Mouse (Mus musculus) lung, embryonic 16.5 days (tissue): Measurements from ENCODE around the gene Zfp365. TPM values are rescaled to one million over a fixed set of nuclear protein-coding genes. Genes with fewer than 3 reads are reported as not detected.

Experiments used
- ATAC-seq: fragments of 200-750 bp; cut with Nextera tagmentation; 2 replicates; pipeline ENCODE4 v1.8.0; 2017; ENCODE audit warnings: low read depth, mild to moderate bottlenecking, moderate library complexity
- H3K27ac ChIP-seq: fragments of 300-500 bp; sonication (generic); 2 replicates; pipeline ENCODE4 v1.5.1; 2014; ENCODE audit warnings: mild to moderate bottlenecking, control low read depth, low read length
- H3K27me3 ChIP-seq: fragments of 300-500 bp; sonication (generic); 2 replicates; pipeline ENCODE4 v1.6.1; 2014; ENCODE audit warnings: low read depth, low read length, mixed read lengths; ENCODE audit not compliant: control insufficient read depth, insufficient read depth
- H3K36me3 ChIP-seq: fragments of 300-500 bp; sonication (generic); 2 replicates; pipeline ENCODE4 v1.6.1; 2014; ENCODE audit warnings: low read length; ENCODE audit not compliant: control insufficient read depth, insufficient read depth
- H3K4me1 ChIP-seq: fragments of 300-500 bp; sonication (generic); replicated peaks from 2 replicates; pipeline ENCODE4 v1.6.1; 2014; ENCODE audit warnings: low read length, mixed read lengths; ENCODE audit not compliant: control insufficient read depth, insufficient read depth
- H3K4me2 ChIP-seq: fragments of 300-500 bp; sonication (generic); 2 replicates; pipeline ENCODE4 v1.6.1; 2014; ENCODE audit warnings: low read depth, low read length, control low read depth
- H3K4me3 ChIP-seq: fragments of 300-500 bp; sonication (generic); 2 replicates; pipeline ENCODE4 v1.5.1; 2014; ENCODE audit warnings: mild to moderate bottlenecking, low read length, control low read depth
- H3K9ac ChIP-seq: fragments of 300-500 bp; sonication (generic); 2 replicates; pipeline ENCODE4 v1.6.1; 2014; ENCODE audit warnings: low read length, control low read depth
- H3K9me3 ChIP-seq: fragments of 300-500 bp; sonication (generic); 2 replicates; pipeline ENCODE4 v1.6.1; 2016; ENCODE audit warnings: low read length; ENCODE audit not compliant: control insufficient read depth
- WGBS: fragments of 180-500 bp; shearing (Covaris S2); extraction: QIAGEN DNeasy Blood & Tissue Kit; methylation state at CpG from one replicate; pipeline ENCODE4 v1.1.7; 2014; 5-methylcytosine and 5-hydroxymethylcytosine counted together
- polyA plus RNA-seq: library from polyadenylated mRNA; unstranded; fragments of >200 nt; fragmentation: Nextera tagmentation; extraction: Ambion mirVana; gene quantifications from 2 replicates; pipeline ENCODE4 v1.2.1, GENCODE M21; 2015

Zfp365 gene
- polyA plus RNA-seq, 1 experiment from 2014 or later = 0.98 TPM

DNA sequence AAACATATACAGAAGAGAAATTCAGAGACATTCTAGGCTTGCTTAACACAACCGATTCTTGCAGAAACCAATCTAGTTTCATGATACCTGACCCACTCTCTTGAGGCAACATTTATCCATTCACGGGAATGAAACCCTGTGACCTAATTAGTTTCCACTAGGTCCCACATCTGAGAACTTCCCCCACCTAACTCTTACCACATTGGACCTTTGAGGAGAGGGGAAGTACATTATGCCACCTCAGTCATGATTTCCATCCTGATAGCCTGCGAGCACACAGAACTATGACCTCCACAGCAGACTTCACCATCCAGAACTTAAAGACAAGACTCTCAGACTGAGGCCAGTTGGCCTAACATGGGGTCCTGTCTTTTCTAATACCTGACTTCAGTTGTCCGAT, 71.7 kb downstream of the Zfp365 start:
- no peak for ATAC-seq
- 88% methylated on average over 4 of the region's 4 CpGs for WGBS
- H3K9me3 ChIP-seq = no peaks in the 10 kb centered on the region
- no peaks in the 10 kb centered on the region for H3K36me3 ChIP-seq
- H3K4me3 ChIP-seq = no peak overlapping the region
- no peaks in the 10 kb centered on the region for H3K4me1 ChIP-seq
- no peak overlapping the region for H3K9ac ChIP-seq
- H3K27ac ChIP-seq = no peak overlapping the region
- H3K4me2 ChIP-seq = no peak overlapping the region
- no peaks in the 10 kb centered on the region for H3K27me3 ChIP-seq

DNA sequence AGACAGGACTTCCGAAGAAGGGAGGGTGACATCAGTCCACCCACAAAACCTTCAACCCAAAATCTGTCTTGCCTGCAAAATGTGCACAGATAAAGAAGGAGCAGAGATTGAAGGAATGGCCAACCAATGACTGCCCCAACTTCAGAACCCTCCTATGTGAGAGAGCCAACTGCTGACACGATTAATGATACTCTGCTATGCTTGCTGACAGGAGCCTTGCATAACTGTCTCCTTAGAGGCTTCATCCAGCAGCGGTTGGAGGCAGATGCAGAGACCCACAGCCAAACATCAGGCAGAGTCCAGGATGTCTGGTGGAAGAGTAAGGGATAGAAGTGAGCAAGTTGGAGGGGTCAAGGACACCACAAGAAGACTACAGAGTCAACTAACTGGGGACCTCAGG, 73.3 kb downstream of the Zfp365 start:
- H3K9me3 ChIP-seq = no peaks in the 10 kb centered on the region
- H3K9ac ChIP-seq = no peak overlapping the region
- H3K27ac ChIP-seq = no peak overlapping the region
- no peaks in the 10 kb centered on the region for H3K27me3 ChIP-seq
- ATAC-seq = no peak
- H3K4me2 ChIP-seq = no peak overlapping the region
- H3K36me3 ChIP-seq = no peaks in the 10 kb centered on the region
- no peaks in the 10 kb centered on the region for H3K4me1 ChIP-seq
- no peak overlapping the region for H3K4me3 ChIP-seq
- 58% methylated on average over 3 of the region's 3 CpGs for WGBS

DNA sequence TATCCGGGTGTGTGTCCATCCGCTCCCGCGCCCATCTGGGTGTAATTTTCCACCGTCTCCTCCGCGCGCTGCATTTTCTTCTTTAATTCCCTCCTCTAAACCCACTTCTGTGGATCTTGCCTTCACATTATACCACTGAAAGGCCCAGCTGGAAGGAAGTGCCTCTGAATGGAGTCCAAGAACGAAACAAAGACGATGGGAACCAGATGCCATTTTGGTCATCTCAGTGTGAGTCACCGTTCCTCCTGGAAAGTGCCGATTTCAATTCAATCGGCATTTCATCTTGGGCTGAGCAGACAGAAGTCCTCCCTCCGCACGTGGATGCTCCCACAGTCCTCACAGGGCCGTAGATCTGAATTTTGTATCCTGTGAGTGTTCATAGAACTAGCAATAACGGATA, 76.0 kb downstream of the Zfp365 start:
- H3K4me1 ChIP-seq = no peaks in the 10 kb centered on the region
- H3K4me2 ChIP-seq = no peak overlapping the region
- 84% methylated on average over 17 of the region's 17 CpGs for WGBS
- H3K4me3 ChIP-seq = no peak overlapping the region
- no peaks in the 10 kb centered on the region for H3K36me3 ChIP-seq
- H3K9ac ChIP-seq = no peak overlapping the region
- no peak overlapping the region for H3K27ac ChIP-seq
- H3K27me3 ChIP-seq = no peaks in the 10 kb centered on the region
- H3K9me3 ChIP-seq = no peaks in the 10 kb centered on the region
- ATAC-seq = no peak

Other genes with a start within 250 kb of the Zfp365 start
- 14.5 and 14.6 TPM in 2 replicates for gene Rtkn2, start 66.9 kb upstream of the Zfp365 start, polyA plus RNA-seq